Mouse (Mus musculus): ENCODE results near the gene Htr2b.

- TF ChIP-seq POLR2A (IDR thresholded peaks at IDR 0.05; ENCODE audit: low read depth, low read length): no peak
- no peak for TF ChIP-seq CTCF (IDR thresholded peaks at IDR 0.05; ENCODE audit: extremely low read depth, insufficient read depth, insufficient read length, insufficient replicate concordance)
Observed at GRCm38 (mm10) chr1:86156075-86156474, 44.3 kb upstream of the Htr2b start.

Measured in spleen, adult 2 months (tissue).